Mouse (Mus musculus): ENCODE data around the gene Lins1. TPM values are rescaled to one million over a fixed set of nuclear protein-coding genes. Genes with fewer than 3 reads are reported as not detected.

Gene Lins1
- total and polyA plus RNA-seq, 3 experiments = 8.3 to 15.9 (median 9.8) TPM

- Histone ChIP-seq H3K27me3 (replicated peaks) (no peaks in the 10 kb centered on the region), H3K9me3 (replicated peaks; ENCODE audit: low read length) (no peaks in the 10 kb centered on the region), H3K4me1 (ENCODE audit: control insufficient read depth in 1 of 2, insufficient read depth in 2 of 2) (no peaks in the 10 kb centered on the region), H3K4me2 (ENCODE audit: insufficient read depth, low read depth, poor library complexity, severe bottlenecking) (no peak overlapping the region), H3K36me3 (replicated peaks in 1 of 2; ENCODE audit: control insufficient read depth in 1 of 2, insufficient read depth in 1 of 2, low read length in 1 of 2) (no peaks in the 10 kb centered on the region), H3K9ac (ENCODE audit: insufficient read depth, low read depth) (no peak overlapping the region), H3K27ac (ENCODE audit: insufficient read depth, low read depth) (no peak overlapping the region), H3K4me3 (replicated peaks in 1 of 3; ENCODE audit: low read depth in 2 of 3, low read length in 2 of 3, poor library complexity in 1 of 3) (no peak overlapping the region), H3K79me2 (replicated peaks; ENCODE audit: control insufficient read depth, extremely low read depth, insufficient read depth, poor library complexity, severe bottlenecking) (no peaks in the 10 kb centered on the region)
- in situ Hi-C loops (cut with MboI; ENCODE audit: low pct_ligation_motif_present, low pct_unique_long_range_greater_than_20kb, low sequenced_read_pairs) (no loop called here), dilution Hi-C loops (cut with MboI; ENCODE audit: extremely low pct_ligation_motif_present, extremely low pct_unique_long_range_greater_than_20kb, low sequenced_read_pairs) (no loop called here)
- no peak for TF ChIP-seq RCOR1 (conservative IDR thresholded peaks at IDR 0.05; ENCODE audit: low read depth, low read length)
- no peak for TF ChIP-seq CHD1 (IDR thresholded peaks at IDR 0.05; ENCODE audit: low read depth, low read length)
- no peak for TF ChIP-seq NRF1 (IDR thresholded peaks at IDR 0.05; ENCODE audit: low read depth, low read length)
- no peak for TF ChIP-seq SIN3A (IDR thresholded peaks at IDR 0.05; ENCODE audit: low read length)
- TF ChIP-seq MAZ (IDR thresholded peaks at IDR 0.05; ENCODE audit: low read depth, low read length) = no peak
- no peak for TF ChIP-seq RAD21 (IDR thresholded peaks at IDR 0.05; ENCODE audit: low read depth, low read length)
- TF ChIP-seq HCFC1 (IDR thresholded peaks at IDR 0.05; ENCODE audit: low read depth, low read length) = no peak
- no peak for DNase-seq (ENCODE audit: extremely low read depth)
These were observed 35.3 kb downstream of the Lins1 start for GRCm38 (mm10) chr7:66724954-66725353.

GRCm38 (mm10) chr7:66728072-66728471, 38.4 kb downstream of the Lins1 start:
- in situ Hi-C loops (cut with MboI; ENCODE audit: low pct_ligation_motif_present, low pct_unique_long_range_greater_than_20kb, low sequenced_read_pairs) = no loop called here
- Histone ChIP-seq H3K4me1 (ENCODE audit: control insufficient read depth in 1 of 2, insufficient read depth in 2 of 2) (no peaks in the 10 kb centered on the region), H3K4me2 (ENCODE audit: insufficient read depth, low read depth, poor library complexity, severe bottlenecking) (no peak overlapping the region), H3K4me3 (replicated peaks in 1 of 3; ENCODE audit: low read depth in 2 of 3, low read length in 2 of 3, poor library complexity in 1 of 3) (no peak overlapping the region), H3K79me2 (replicated peaks; ENCODE audit: control insufficient read depth, extremely low read depth, insufficient read depth, poor library complexity, severe bottlenecking) (no peaks in the 10 kb centered on the region), H3K27me3 (replicated peaks) (no peaks in the 10 kb centered on the region), H3K36me3 (replicated peaks in 1 of 2; ENCODE audit: control insufficient read depth in 1 of 2, insufficient read depth in 1 of 2, low read length in 1 of 2) (no peaks in the 10 kb centered on the region), H3K27ac (ENCODE audit: insufficient read depth, low read depth) (no peak overlapping the region), H3K9ac (ENCODE audit: insufficient read depth, low read depth) (no peak overlapping the region), H3K9me3 (replicated peaks; ENCODE audit: low read length) (no peaks in the 10 kb centered on the region)
- DNase-seq (ENCODE audit: extremely low read depth) = no peak
- no peak for TF ChIP-seq POLR2A (IDR thresholded peaks at IDR 0.05; ENCODE audit: low read depth, low read length)
- no peak for TF ChIP-seq TBP (conservative IDR thresholded peaks at IDR 0.05; ENCODE audit: low read depth, low read length)
- no peak for TF ChIP-seq HCFC1 (IDR thresholded peaks at IDR 0.05; ENCODE audit: low read depth, low read length)
- TF ChIP-seq CTCF (conservative IDR thresholded peaks at IDR 0.05 in 1 of 2, IDR thresholded peaks at IDR 0.05 in 1 of 2; ENCODE audit: low read depth in 2 of 2, low read length in 2 of 2) = peak in 1 of 2 experiments; percentile 19; a peak in 1 of 4 replicates
- TF ChIP-seq CHD2 (IDR thresholded peaks at IDR 0.05; ENCODE audit: low read length) = no peak
- no peak for TF ChIP-seq JUND (conservative IDR thresholded peaks at IDR 0.05; ENCODE audit: low read depth, low read length)
- dilution Hi-C loops (cut with MboI; ENCODE audit: extremely low pct_ligation_motif_present, extremely low pct_unique_long_range_greater_than_20kb, low sequenced_read_pairs) = no loop called here

GRCm38 (mm10) chr7:66729232-66729631, 39.5 kb downstream of the Lins1 start:
- TF ChIP-seq ZKSCAN1 (IDR thresholded peaks at IDR 0.05; ENCODE audit: borderline replicate concordance, low read depth, low read length) = no peak
- no peak for TF ChIP-seq PAX5 (IDR thresholded peaks at IDR 0.05; ENCODE audit: low read length)
- TF ChIP-seq USF2 (conservative IDR thresholded peaks at IDR 0.05; ENCODE audit: low read depth, low read length) = no peak
- TF ChIP-seq POLR2A (IDR thresholded peaks at IDR 0.05; ENCODE audit: low read depth, low read length) = no peak
- no peak for TF ChIP-seq JUN (IDR thresholded peaks at IDR 0.05; ENCODE audit: insufficient read depth, low read depth, low read length)
- no peak for TF ChIP-seq RAD21 (IDR thresholded peaks at IDR 0.05; ENCODE audit: low read depth, low read length)
- TF ChIP-seq CHD1 (IDR thresholded peaks at IDR 0.05; ENCODE audit: low read depth, low read length) = no peak
- TF ChIP-seq MAFK (IDR thresholded peaks at IDR 0.05; ENCODE audit: insufficient replicate concordance, low read length) = no peak
- TF ChIP-seq BHLHE40 (IDR thresholded peaks at IDR 0.05; ENCODE audit: low read depth, low read length) = no peak
- no peak for TF ChIP-seq POLR2AphosphoS2 (IDR thresholded peaks at IDR 0.05; ENCODE audit: low read depth, low read length)
- H3K36me3 ChIP-seq (replicated peaks in 1 of 2; ENCODE audit: control insufficient read depth in 1 of 2, insufficient read depth in 1 of 2, low read length in 1 of 2) = no peaks in the 10 kb centered on the region
- H3K9ac ChIP-seq (ENCODE audit: insufficient read depth, low read depth) = no peak overlapping the region
- H3K4me2 ChIP-seq (ENCODE audit: insufficient read depth, low read depth, poor library complexity, severe bottlenecking) = no peak overlapping the region
- dilution Hi-C loops (cut with MboI; ENCODE audit: extremely low pct_ligation_motif_present, extremely low pct_unique_long_range_greater_than_20kb, low sequenced_read_pairs) = no loop called here
- no peaks in the 10 kb centered on the region for H3K4me1 ChIP-seq (ENCODE audit: control insufficient read depth in 1 of 2, insufficient read depth in 2 of 2)
- no peaks in the 10 kb centered on the region for H3K79me2 ChIP-seq (replicated peaks; ENCODE audit: control insufficient read depth, extremely low read depth, insufficient read depth, poor library complexity, severe bottlenecking)
- in situ Hi-C loops (cut with MboI; ENCODE audit: low pct_ligation_motif_present, low pct_unique_long_range_greater_than_20kb, low sequenced_read_pairs) = no loop called here
- H3K27me3 ChIP-seq (replicated peaks) = no peaks in the 10 kb centered on the region
- no peak overlapping the region for H3K27ac ChIP-seq (ENCODE audit: insufficient read depth, low read depth)
- H3K4me3 ChIP-seq (replicated peaks in 1 of 3; ENCODE audit: low read depth in 2 of 3, low read length in 2 of 3, poor library complexity in 1 of 3) = no peak overlapping the region
- DNase-seq (ENCODE audit: extremely low read depth) = no peak
- no peaks in the 10 kb centered on the region for H3K9me3 ChIP-seq (replicated peaks; ENCODE audit: low read length)
